Mouse (Mus musculus): ENCODE results near the gene Zfp428. TPM values are rescaled to one million over a fixed set of nuclear protein-coding genes. Genes with fewer than 3 reads are reported as not detected.

Zfp428 gene
- polyA plus RNA-seq (2015; fragmentation: Nextera tagmentation; extraction: Ambion mirVana): 38.1 TPM in 2 replicates

DNA sequence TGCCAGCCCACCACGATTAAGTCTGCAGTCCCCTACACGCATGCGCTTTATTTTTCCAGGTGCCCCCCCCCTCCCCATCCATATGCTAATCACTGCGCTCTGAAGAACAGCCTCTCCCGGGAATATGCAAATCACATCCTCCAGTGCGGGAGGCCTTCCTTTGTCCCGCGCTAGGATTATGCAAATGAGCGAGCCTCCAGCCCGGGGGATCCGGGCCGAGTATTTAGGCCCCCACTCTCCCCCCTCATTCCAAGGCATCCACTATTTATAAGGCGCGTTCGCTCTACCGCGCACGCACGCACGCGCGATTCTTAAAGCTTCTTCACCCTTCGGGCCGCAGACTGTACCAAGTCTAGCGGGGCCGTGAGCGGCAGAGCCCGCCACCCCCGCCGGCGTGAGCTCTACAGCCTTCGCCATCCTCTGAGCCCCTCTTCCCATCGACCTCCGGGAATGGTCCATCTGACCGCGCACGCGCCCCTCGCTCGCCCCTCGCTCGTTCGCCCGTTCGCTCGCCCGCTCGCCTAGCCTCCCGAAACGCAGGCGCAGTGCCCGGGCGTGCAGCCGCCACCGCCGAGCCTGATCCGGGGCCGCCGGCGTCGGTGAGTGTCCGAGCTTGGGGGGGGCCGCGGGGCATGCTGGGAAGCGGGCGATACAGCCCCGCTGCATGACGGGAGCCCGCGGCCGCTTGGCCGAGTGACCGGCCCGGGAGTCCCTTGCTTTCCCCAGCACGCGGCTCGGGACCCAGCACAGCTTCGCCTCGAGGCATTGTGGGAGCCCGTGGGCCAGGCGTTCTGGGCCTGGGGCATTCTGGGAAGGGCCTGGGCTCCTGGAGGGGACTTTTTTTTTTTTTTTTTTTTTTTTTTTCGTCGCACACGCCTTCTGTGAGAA, at the start of gene Zfp428:
Gene Zfp428 (plus strand): TSS at position 169 of the 888 bp plus-strand sequence.
- no peaks in the 10 kb centered on the region for H3K36me3 ChIP-seq
- H3K4me3 ChIP-seq (replicated peaks): peak within 1 kb of the TSS; percentile 66
- H3K9ac ChIP-seq: peak within 1 kb of the TSS; percentile 89
- no peaks in the 10 kb centered on the region for H3K9me3 ChIP-seq
- peak within 1 kb of the TSS; percentile 88 for H3K4me2 ChIP-seq
- peak; percentile 85 for ATAC-seq (ENCODE audit: insufficient read depth, low FRiP score, low read depth)
- peaks cover 19% of the 10 kb centered on the region for H3K4me1 ChIP-seq
- under 1% methylated on average over 81 of the region's 84 CpGs for WGBS
- peak within 1 kb of the TSS; percentile 98 for H3K27ac ChIP-seq
- no peaks in the 10 kb centered on the region for H3K27me3 ChIP-seq (replicated peaks)

DNA sequence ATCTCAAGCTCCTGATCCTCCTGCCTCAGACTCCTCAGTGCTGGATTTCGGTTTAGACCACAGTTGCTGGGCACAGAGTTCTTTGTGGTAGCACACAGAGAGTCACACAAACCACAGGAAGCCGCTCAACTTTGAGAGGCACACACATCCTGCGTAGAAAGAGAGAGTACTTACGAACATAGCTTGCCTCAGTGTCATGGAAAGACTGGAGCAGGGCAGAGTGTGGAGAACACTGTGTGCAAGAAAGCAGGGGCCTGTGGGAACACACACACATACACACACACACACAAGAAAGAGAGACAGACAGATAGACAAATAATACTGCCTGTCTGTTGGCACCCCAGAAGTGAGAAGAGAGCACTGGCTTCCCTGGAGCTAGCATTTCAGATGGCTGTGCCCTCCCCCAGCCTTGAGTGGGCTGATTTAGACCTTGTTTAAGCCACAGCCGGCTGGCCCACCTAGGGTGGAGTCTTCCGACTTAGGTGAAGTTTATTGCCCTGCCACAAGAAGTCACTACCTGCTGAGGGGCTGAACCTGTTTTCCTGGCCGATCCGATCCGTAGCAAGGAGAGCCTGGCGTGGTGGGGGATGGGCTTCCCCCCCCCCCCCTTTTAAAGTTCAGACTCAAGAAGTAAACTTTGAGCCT, 49.0 kb upstream of the Zfp428 start:
- Histone ChIP-seq H3K27me3 (replicated peaks) (no peaks in the 10 kb centered on the region), H3K4me3 (replicated peaks) (no peak overlapping the region), H3K36me3 (no peaks in the 10 kb centered on the region), H3K9ac (no peak overlapping the region), H3K4me2 (no peak overlapping the region), H3K27ac (no peak overlapping the region), H3K9me3 (no peaks in the 10 kb centered on the region), H3K4me1 (peaks cover 22% of the 10 kb centered on the region)
- 60% methylated on average over 10 of the region's 10 CpGs for WGBS
- ATAC-seq (ENCODE audit: insufficient read depth, low FRiP score, low read depth): no peak

DNA sequence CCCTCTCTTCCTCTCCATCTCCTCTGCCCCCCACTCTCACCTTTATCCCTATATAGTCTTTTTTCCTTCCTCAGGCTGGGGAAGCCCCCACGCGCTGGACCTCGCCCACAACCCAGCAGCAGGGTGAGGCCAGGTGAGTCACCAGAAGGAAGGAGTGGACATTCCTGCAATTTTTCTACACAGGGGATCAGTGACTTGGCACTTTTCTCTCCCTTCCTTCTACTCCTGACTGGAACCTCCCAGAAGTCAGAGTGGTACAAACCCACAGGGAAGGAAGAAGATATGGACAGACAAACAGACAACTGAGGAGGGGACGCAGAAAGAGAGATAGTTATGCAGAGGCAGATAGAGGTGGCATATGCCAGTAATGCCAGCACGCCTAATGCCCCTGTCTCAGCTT, 47.4 kb upstream of the Zfp428 start:
- Histone ChIP-seq H3K27ac (peak overlapping the region; percentile 74), H3K36me3 (no peaks in the 10 kb centered on the region), H3K4me1 (peaks cover 27% of the 10 kb centered on the region), H3K4me2 (no peak overlapping the region), H3K9ac (no peak overlapping the region), H3K27me3 (replicated peaks) (no peaks in the 10 kb centered on the region), H3K9me3 (no peaks in the 10 kb centered on the region), H3K4me3 (replicated peaks) (no peak overlapping the region)
- WGBS: 78% methylated on average over 5 of the region's 5 CpGs
- ATAC-seq (ENCODE audit: insufficient read depth, low FRiP score, low read depth): peak; percentile 58

DNA sequence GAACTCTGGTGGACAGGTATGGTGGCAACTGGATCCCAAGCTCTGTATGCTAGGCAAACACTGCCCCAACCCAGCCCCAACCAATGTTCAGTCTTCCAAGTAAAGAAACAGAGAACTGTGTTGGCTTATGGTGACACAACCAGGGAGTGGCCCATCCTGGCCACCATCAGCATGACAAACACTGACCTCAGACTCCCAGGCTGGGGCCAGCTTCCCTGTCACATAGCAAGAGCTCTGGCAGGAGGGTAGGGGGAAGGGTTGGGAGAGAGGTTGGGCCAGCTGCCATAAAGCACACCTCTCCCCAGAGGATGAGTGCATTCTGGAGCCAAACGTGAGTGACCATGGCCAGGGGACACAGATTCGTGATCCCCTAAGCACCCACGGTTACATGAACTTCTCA, 47.0 kb upstream of the Zfp428 start:
- no peak overlapping the region for H3K4me2 ChIP-seq
- peaks cover 27% of the 10 kb centered on the region for H3K4me1 ChIP-seq
- ATAC-seq (ENCODE audit: insufficient read depth, low FRiP score, low read depth): peak; percentile 71
- H3K4me3 ChIP-seq (replicated peaks): no peak overlapping the region
- no peaks in the 10 kb centered on the region for H3K9me3 ChIP-seq
- peak overlapping the region; percentile 74 for H3K27ac ChIP-seq
- WGBS: 52% methylated on average over 3 of the region's 3 CpGs
- no peak overlapping the region for H3K9ac ChIP-seq
- H3K27me3 ChIP-seq (replicated peaks): no peaks in the 10 kb centered on the region
- no peaks in the 10 kb centered on the region for H3K36me3 ChIP-seq

DNA sequence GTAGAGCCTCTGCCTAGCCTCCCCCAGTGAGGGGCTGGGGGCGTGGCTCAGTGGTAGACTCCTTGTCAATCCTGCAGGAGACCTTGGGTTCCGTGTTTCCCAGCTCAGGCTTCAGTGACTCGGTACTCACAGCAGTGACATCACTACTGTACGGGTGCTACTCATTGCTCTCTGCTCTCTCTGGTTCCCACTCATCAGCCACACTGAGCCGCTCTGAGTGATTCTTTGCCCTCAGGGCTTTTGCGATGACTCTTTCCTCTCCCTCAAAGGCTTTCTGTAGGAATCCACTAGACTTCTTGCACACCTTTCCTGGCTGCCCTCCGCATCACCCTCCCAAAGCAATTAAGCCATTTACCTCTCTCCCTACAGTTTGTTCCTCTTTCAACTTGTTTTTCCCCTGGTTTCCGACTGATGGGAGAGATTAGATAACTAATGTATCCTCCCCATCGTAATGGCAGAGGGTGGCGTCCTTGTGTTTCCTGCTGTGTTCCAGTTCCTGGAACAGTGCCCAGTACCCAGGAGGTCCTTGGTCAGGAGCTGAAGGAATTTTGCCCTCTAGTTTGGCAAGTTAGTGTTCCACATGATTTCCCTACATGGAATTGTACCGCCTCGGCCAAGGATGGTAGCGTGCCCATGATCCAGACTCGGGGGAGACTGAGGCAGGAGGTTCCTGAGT, 45.3 kb upstream of the Zfp428 start:
- no peak overlapping the region for H3K4me3 ChIP-seq (replicated peaks)
- H3K9ac ChIP-seq: no peak overlapping the region
- H3K36me3 ChIP-seq: peaks cover 4% of the 10 kb centered on the region; the same call in 1 of the 2 replicates
- H3K27ac ChIP-seq: peak overlapping the region; percentile 84; the same call in 1 of the 2 replicates
- no peak for ATAC-seq (ENCODE audit: insufficient read depth, low FRiP score, low read depth)
- peaks cover 27% of the 10 kb centered on the region for H3K4me1 ChIP-seq
- H3K27me3 ChIP-seq (replicated peaks): no peaks in the 10 kb centered on the region
- 44% methylated on average over 14 of the region's 14 CpGs for WGBS
- peak overlapping the region; percentile 68 for H3K4me2 ChIP-seq
- H3K9me3 ChIP-seq: no peaks in the 10 kb centered on the region

DNA sequence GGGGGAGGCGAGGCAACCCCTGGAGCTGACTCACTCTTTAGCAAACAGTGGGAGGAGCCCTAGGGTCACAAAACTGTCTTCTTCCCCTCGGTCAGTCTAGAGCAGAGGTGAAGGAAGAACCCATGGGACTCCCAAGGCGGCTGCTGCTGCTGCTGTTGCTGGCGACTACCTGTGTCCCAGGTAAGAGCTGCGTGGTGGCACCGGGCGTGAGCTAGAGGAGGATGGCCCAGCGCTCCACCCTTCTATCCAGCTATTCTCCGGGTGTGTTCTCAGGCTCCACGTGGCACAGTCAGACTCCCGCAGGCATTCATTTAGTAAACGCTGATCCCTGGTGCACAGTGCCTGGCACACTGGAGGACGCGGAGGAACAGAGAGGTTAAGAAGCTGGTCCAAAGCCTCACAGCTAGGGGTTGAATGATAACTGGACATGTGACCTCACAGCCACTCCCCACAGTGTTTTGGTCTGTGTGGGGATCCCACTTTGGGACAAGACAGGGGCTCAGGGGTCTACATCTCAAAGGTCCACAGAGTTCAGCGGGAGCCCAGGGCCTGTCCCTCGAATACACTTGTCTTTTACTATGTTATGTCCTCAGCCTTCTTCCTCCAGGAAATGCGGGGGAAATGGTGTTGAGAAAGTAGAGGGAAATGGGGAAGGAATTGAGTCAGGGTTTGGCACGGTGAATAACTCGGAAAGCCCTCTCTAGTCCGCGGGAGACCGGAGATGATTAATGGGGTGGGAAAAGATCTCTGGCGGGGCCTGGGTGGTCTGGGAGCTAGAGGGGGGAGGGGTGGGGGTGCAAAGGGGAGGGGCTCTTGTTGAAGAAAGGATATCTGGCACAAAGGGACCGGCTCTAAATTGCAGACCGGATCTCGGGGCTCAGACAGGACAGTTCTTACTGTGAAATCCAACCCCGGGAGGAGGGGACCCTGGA, 44.2 kb upstream of the Zfp428 start, which contains the start of gene Plaur:
Gene Plaur (plus strand): TSS at position 97 of the 932 bp plus-strand sequence.
- Histone ChIP-seq H3K4me3 (replicated peaks) (peak within 1 kb of the TSS; percentile 44), H3K27ac (peak within 1 kb of the TSS; percentile 84), H3K4me1 (peaks cover 27% of the 10 kb centered on the region), H3K9me3 (no peaks in the 10 kb centered on the region), H3K27me3 (replicated peaks) (no peaks in the 10 kb centered on the region), H3K36me3 (peaks cover 8% of the 10 kb centered on the region; the same call in 1 of the 2 replicates), H3K4me2 (peak within 1 kb of the TSS; percentile 68), H3K9ac (no peak within 1 kb of the TSS)
- ATAC-seq (ENCODE audit: insufficient read depth, low FRiP score, low read depth): peak; percentile 65; the same call in 1 of the 2 replicates
- WGBS: 2% methylated on average over 27 of the region's 27 CpGs

DNA sequence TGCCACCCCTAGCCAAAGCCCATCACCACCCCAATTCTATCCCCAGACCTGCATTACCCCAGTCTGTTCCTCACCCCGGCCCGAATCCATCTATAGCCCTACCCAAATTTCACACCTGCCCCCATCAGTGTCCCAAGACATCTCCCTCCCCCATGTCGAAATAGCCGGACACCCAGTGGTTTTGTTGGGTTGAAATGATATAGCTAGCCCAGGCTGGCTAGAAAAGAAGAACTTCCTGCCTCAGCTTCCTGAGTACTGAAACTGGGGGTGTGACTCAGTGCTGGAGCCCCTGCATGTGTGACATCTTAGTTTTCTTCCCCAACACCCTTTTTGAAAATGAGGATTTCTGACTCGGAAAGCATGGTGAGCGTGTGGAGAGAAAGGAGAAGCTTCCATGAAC, 40.0 kb upstream of the Zfp428 start:
- WGBS: 90% methylated on average over 6 of the region's 6 CpGs
- H3K4me2 ChIP-seq: no peak overlapping the region
- no peak overlapping the region for H3K4me3 ChIP-seq (replicated peaks)
- H3K9ac ChIP-seq: no peak overlapping the region
- H3K4me1 ChIP-seq: peaks cover 13% of the 10 kb centered on the region
- ATAC-seq (ENCODE audit: insufficient read depth, low FRiP score, low read depth): no peak
- peaks cover 8% of the 10 kb centered on the region; the same call in 1 of the 2 replicates for H3K36me3 ChIP-seq
- H3K27me3 ChIP-seq (replicated peaks): no peaks in the 10 kb centered on the region
- H3K9me3 ChIP-seq: no peaks in the 10 kb centered on the region
- H3K27ac ChIP-seq: no peak overlapping the region

DNA sequence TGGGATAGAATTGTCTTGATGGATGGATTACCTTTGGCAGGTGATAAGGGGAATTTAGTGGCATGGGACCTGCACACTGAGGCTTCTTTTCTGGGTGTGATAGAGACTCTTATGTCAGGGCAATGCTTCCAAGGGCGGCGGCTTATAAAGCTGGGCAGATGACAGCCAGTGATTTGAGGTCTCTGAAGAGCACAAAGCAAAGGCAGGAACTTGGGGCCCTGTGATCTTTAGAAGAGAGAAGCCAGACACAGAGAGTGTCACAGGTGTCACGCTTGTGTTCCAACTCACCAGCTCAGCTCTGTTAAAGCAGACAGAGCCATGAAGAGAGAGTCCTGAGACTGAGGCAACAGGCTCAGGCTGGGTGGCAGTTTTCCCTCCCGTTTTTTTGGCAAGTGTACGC, 38.9 kb upstream of the Zfp428 start:
- no peaks in the 10 kb centered on the region for H3K9me3 ChIP-seq
- peaks cover 13% of the 10 kb centered on the region for H3K36me3 ChIP-seq
- no peaks in the 10 kb centered on the region for H3K27me3 ChIP-seq (replicated peaks)
- H3K4me1 ChIP-seq: peaks cover 5% of the 10 kb centered on the region; the same call in 1 of the 2 replicates
- H3K27ac ChIP-seq: no peak overlapping the region
- no peak overlapping the region for H3K9ac ChIP-seq
- WGBS: 76% methylated on average over 5 of the region's 5 CpGs
- H3K4me3 ChIP-seq (replicated peaks): no peak overlapping the region
- no peak overlapping the region for H3K4me2 ChIP-seq
- ATAC-seq (ENCODE audit: insufficient read depth, low FRiP score, low read depth): no peak

DNA sequence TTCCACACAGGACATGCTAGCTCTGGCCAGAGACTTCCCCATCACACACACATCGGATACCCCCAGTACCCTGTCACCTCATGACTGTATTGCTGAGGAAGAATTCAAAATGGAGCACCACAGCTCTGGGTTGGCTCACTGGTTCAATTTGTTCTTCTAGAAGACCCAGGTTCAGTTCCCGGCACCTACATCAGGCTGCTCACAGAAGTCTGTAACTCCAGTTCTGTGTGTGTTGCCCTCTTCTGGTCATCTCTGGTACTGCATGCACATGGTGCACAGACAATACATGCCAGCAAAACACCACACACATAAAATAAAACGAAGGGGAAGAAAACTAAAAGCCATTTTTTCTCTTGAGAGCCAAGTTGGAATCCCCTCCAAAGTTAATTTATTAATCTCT, 37.7 kb upstream of the Zfp428 start:
- no peaks in the 10 kb centered on the region for H3K4me1 ChIP-seq
- ATAC-seq (ENCODE audit: insufficient read depth, low FRiP score, low read depth): no peak
- WGBS: 88% methylated on average over 3 of the region's 3 CpGs

DNA sequence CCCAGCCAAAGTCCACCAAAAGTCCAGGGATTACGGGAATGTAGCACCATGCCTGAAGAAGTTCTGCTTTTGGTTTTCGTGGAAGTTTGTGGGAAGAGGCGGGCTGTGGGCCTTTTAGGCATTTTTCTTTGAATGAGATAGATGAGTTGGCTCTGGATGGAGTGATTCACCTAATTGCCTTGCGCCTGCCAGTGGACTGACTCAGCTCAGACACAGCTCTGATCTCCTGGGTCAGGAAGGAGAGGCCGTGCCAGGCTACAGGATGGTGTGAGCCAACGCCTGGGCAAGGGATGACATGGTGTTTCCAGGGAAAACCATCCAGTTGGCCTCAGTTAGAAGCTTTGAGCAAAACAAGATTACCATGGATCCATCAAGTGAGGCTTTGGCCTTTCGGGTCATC, 36.5 kb upstream of the Zfp428 start:
- Histone ChIP-seq H3K4me2 (no peak overlapping the region), H3K4me3 (replicated peaks) (no peak overlapping the region), H3K4me1 (no peaks in the 10 kb centered on the region), H3K27me3 (replicated peaks) (no peaks in the 10 kb centered on the region), H3K9me3 (no peaks in the 10 kb centered on the region), H3K27ac (no peak overlapping the region), H3K36me3 (peaks cover 19% of the 10 kb centered on the region), H3K9ac (no peak overlapping the region)
- 87% methylated on average over 7 of the region's 7 CpGs for WGBS
- ATAC-seq (ENCODE audit: insufficient read depth, low FRiP score, low read depth): no peak

More for the DNA sequence above, 37.7 kb upstream of the Zfp428 start:
- no peak overlapping the region for H3K4me3 ChIP-seq (replicated peaks)
- no peaks in the 10 kb centered on the region for H3K27me3 ChIP-seq (replicated peaks)
- peaks cover 13% of the 10 kb centered on the region for H3K36me3 ChIP-seq
- H3K4me2 ChIP-seq: no peak overlapping the region
- no peak overlapping the region for H3K9ac ChIP-seq
- H3K27ac ChIP-seq: no peak overlapping the region
- H3K9me3 ChIP-seq: no peaks in the 10 kb centered on the region

DNA sequence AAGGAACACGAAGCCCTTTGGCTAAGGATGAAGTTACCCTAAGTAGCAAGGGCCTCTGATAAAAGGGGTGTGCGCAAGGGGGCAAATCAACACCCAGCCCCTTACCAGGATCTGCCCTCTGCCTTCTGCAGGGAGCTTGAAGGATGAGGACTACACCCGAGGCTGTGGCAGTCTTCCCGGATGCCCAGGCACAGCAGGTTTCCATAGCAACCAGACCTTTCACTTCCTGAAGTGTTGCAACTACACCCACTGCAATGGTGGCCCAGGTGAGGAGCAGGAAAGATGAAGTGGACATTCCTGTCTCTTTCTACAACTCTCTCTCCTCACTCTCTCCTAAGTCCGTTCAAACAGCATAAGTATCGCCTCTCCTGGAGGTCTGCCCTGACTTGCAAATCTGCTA, 34.4 kb upstream of the Zfp428 start:
- no peaks in the 10 kb centered on the region for H3K27me3 ChIP-seq (replicated peaks)
- no peak overlapping the region for H3K4me3 ChIP-seq (replicated peaks)
- H3K4me1 ChIP-seq: no peaks in the 10 kb centered on the region
- no peak; the same call in 1 of the 2 replicates for ATAC-seq (ENCODE audit: insufficient read depth, low FRiP score, low read depth)
- H3K9me3 ChIP-seq: no peaks in the 10 kb centered on the region
- WGBS: 76% methylated on average over 6 of the region's 6 CpGs
- H3K36me3 ChIP-seq: peaks cover 11% of the 10 kb centered on the region; the same call in 1 of the 2 replicates
- H3K4me2 ChIP-seq: no peak overlapping the region
- H3K9ac ChIP-seq: no peak overlapping the region
- no peak overlapping the region for H3K27ac ChIP-seq
